Mouse (Mus musculus) limb, embryonic 14.5 days (tissue): ENCODE results near the gene Afdn. TPM values are rescaled to one million over a fixed set of nuclear protein-coding genes. Genes with fewer than 3 reads are reported as not detected.

Source experiments
- ATAC-seq: fragments of 200-750 bp; cut with Nextera tagmentation; 2 replicates; pipeline ENCODE4 v1.8.0; 2017; ENCODE audit warnings: low read depth, moderate number of reproducible peaks, moderate TSS enrichment; ENCODE audit not compliant: low FRiP score
- DNase-seq: peaks from one replicate; pipeline ENCODE4 v3.0.0-alpha.2; 2015; ENCODE audit warnings: low spot score
- H3K27ac ChIP-seq: fragments of 300-500 bp; sonication (generic); replicated peaks from 2 replicates; pipeline ENCODE4 v1.5.1; 2014; ENCODE audit warnings: low read depth, mild to moderate bottlenecking, low read length, moderate library complexity, mixed read lengths
- H3K27me3 ChIP-seq: fragments of 300-500 bp; sonication (generic); 2 replicates; pipeline ENCODE4 v1.6.1; 2014; ENCODE audit warnings: low read length, mixed read lengths; ENCODE audit not compliant: control insufficient read depth, insufficient read depth
- H3K36me3 ChIP-seq: fragments of 300-500 bp; sonication (generic); 2 replicates; pipeline ENCODE4 v1.6.1; 2014; ENCODE audit warnings: mild to moderate bottlenecking, low read length, moderate library complexity, mixed read lengths; ENCODE audit not compliant: control insufficient read depth, insufficient read depth
- H3K4me1 ChIP-seq: fragments of 300-500 bp; sonication (generic); 2 replicates; pipeline ENCODE4 v1.6.1; 2014; ENCODE audit warnings: antibody characterized with exemption, low read length, mixed read lengths; ENCODE audit not compliant: control insufficient read depth, insufficient read depth
- H3K4me2 ChIP-seq: fragments of 300-500 bp; sonication (generic); replicated peaks from 2 replicates; pipeline ENCODE4 v1.6.1; 2014; ENCODE audit warnings: low read depth, mild to moderate bottlenecking, low read length, moderate library complexity; ENCODE audit not compliant: severe bottlenecking
- H3K4me3 ChIP-seq: fragments of 300-500 bp; sonication (generic); replicated peaks from 2 replicates; pipeline ENCODE4 v1.5.1; 2014; ENCODE audit warnings: low read length
- H3K9ac ChIP-seq: fragments of 300-500 bp; sonication (generic); 2 replicates; pipeline ENCODE4 v1.6.1; 2014; ENCODE audit warnings: mild to moderate bottlenecking, low read depth, low read length, moderate library complexity; ENCODE audit not compliant: severe bottlenecking
- H3K9me3 ChIP-seq: fragments of 300-500 bp; sonication (generic); 2 replicates; pipeline ENCODE4 v1.6.1; 2016; ENCODE audit warnings: low read length; ENCODE audit not compliant: control insufficient read depth
- POLR2A ChIP-seq: fragments of 200-500 bp; IDR thresholded peaks from 2 replicates; pipeline ENCODE4 v1.8.0; 2012; ENCODE audit warnings: inconsistent platforms, mild to moderate bottlenecking, moderate library complexity, borderline replicate concordance; ENCODE audit not compliant: insufficient read depth, insufficient read length; ENCODE audit errors: extremely low read depth
- WGBS: fragments of 180-500 bp; shearing (Covaris S2); extraction: QIAGEN DNeasy Blood & Tissue Kit; methylation state at CpG from one replicate; pipeline ENCODE4 v1.1.7; 2014; 5-methylcytosine and 5-hydroxymethylcytosine counted together
- polyA plus RNA-seq, 2 experiments: library from polyadenylated mRNA; depleted of rRNA in 1 of 2; stranded (reverse) in 1 of 2; unstranded in 1 of 2; fragments of >200 nt; fragmentation: Nextera tagmentation in 1 of 2; extraction: Ambion mirVana in 1 of 2; gene quantifications; 2 replicates each; pipeline versions ENCODE4 v1.2.1 to v1.2.3; 2012 to 2014

Gene Afdn
- polyA plus RNA-seq, 2 experiments: 58.9 to 76.7 TPM

DNA sequence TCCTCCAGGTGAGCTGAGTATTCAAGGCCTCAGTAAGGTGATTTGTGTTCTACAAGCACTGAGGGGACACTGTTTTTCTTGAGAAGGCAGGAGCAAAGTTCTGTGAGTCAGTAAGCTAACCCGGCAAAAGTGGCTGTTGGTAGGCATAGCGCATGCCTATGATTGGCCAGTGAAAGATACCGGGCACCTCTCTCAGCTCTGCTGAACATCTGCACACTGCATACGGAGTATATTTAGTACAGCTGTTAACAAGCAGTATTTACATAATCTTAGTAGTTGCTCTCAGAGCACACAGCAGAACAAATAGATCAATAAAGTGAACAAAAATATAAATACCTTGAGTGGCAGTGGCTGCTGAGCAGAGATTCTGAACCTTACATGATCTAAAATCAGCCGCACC is 146.7 kb downstream of the Afdn start:
- Histone ChIP-seq H3K4me1 (no peaks in the 10 kb centered on the region), H3K27me3 (no peaks in the 10 kb centered on the region), H3K4me2 (no peak overlapping the region), H3K9me3 (no peaks in the 10 kb centered on the region), H3K9ac (no peak overlapping the region), H3K36me3 (peaks cover 20% of the 10 kb centered on the region), H3K27ac (no peak overlapping the region), H3K4me3 (no peak overlapping the region)
- WGBS: 93% methylated on average over 5 of the region's 5 CpGs
- DNase-seq (no peak), ATAC-seq (no peak)
- no peak for TF ChIP-seq POLR2A

GRCm38 (mm10) chr17:13907681-13908080 is 147.3 kb downstream of the Afdn start:
- Histone ChIP-seq H3K9me3 (no peaks in the 10 kb centered on the region), H3K4me3 (no peak overlapping the region), H3K27ac (no peak overlapping the region), H3K27me3 (no peaks in the 10 kb centered on the region), H3K36me3 (peaks cover 17% of the 10 kb centered on the region), H3K4me1 (no peaks in the 10 kb centered on the region), H3K9ac (no peak overlapping the region), H3K4me2 (no peak overlapping the region)
- DNase-seq: no peak
- ATAC-seq: no peak
- 88% methylated on average over 1 of the region's 1 CpGs for WGBS
- TF ChIP-seq POLR2A: no peak

DNA sequence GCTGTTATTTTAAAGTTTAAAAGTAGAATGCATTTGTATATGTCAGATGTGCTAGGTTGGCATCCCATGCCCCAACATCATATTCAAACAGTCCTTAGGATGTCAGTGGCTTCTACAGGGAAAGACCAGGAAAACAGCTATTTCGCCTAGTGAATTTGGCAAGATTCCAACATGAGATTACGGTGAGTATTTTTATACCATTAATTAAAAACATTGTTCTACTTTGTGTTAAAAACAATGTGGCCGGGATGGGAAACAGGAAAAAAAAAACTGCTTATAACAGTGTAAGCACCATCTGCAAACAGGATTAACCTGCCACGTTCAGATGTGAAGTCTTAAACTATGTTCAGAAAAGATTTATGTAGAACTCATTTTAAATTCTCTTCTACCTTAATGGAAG is 153.6 kb downstream of the Afdn start:
- 26% methylated on average over 4 of the region's 4 CpGs for WGBS
- H3K36me3 ChIP-seq: no peaks in the 10 kb centered on the region
- no peaks in the 10 kb centered on the region for H3K9me3 ChIP-seq
- no peak overlapping the region for H3K27ac ChIP-seq
- TF ChIP-seq POLR2A: no peak
- no peak overlapping the region for H3K4me2 ChIP-seq
- ATAC-seq: 0 out of 2 replicates have a peak, but pooled peaks have one; percentile 24
- H3K4me1 ChIP-seq: no peaks in the 10 kb centered on the region
- DNase-seq: no peak
- H3K27me3 ChIP-seq: no peaks in the 10 kb centered on the region
- H3K9ac ChIP-seq: no peak overlapping the region
- H3K4me3 ChIP-seq: no peak overlapping the region

GRCm38 (mm10) chr17:13914531-13914930 is 154.2 kb downstream of the Afdn start:
- Histone ChIP-seq H3K27me3 (no peaks in the 10 kb centered on the region), H3K9me3 (no peaks in the 10 kb centered on the region), H3K4me3 (no peak overlapping the region), H3K4me2 (no peak overlapping the region), H3K4me1 (no peaks in the 10 kb centered on the region), H3K9ac (no peak overlapping the region), H3K36me3 (no peaks in the 10 kb centered on the region), H3K27ac (no peak overlapping the region)
- ATAC-seq (peak; percentile 69), DNase-seq (peak; percentile 65)
- WGBS: 29% methylated on average over 4 of the region's 4 CpGs
- TF ChIP-seq POLR2A: no peak

GRCm38 (mm10) chr17:13920771-13921170 is 160.4 kb downstream of the Afdn start:
- DNase-seq (no peak), ATAC-seq (peak; percentile 67)
- H3K36me3 ChIP-seq: no peaks in the 10 kb centered on the region
- H3K27me3 ChIP-seq: no peaks in the 10 kb centered on the region
- no peaks in the 10 kb centered on the region; the same call in 1 of the 2 replicates for H3K4me1 ChIP-seq
- no peak for TF ChIP-seq POLR2A
- 47% methylated on average over 2 of the region's 2 CpGs for WGBS
- no peak overlapping the region for H3K27ac ChIP-seq
- H3K9ac ChIP-seq: no peak overlapping the region
- H3K4me2 ChIP-seq: no peak overlapping the region
- H3K4me3 ChIP-seq: no peak overlapping the region
- H3K9me3 ChIP-seq: no peaks in the 10 kb centered on the region

DNA sequence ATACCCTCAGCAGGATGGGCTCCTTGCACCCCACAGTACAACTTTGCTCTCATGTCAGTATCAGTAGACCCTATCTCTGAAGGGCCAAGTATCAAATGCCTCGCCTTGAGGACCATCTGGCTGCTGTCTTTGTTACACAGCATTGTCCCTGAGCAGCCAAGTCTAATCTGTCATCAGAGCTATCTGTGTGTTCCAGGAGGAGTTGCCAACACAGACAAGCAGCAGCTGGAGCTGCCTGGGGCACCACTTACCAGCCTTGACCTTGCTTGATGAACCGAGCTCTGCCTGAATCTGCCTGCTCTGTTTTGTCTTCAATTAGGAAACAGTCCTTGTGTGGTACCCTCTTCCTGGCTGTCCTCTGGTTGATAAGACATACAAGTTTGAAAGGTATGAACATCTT is 163.1 kb downstream of the Afdn start:
- DNase-seq (no peak), ATAC-seq (no peak)
- 69% methylated on average over 2 of the region's 2 CpGs for WGBS
- Histone ChIP-seq H3K9ac (no peak overlapping the region), H3K27ac (no peak overlapping the region), H3K4me3 (no peak overlapping the region), H3K9me3 (no peaks in the 10 kb centered on the region), H3K27me3 (no peaks in the 10 kb centered on the region), H3K36me3 (no peaks in the 10 kb centered on the region), H3K4me1 (no peaks in the 10 kb centered on the region; the same call in 1 of the 2 replicates), H3K4me2 (no peak overlapping the region)
- TF ChIP-seq POLR2A: no peak
